Mouse (Mus musculus): ENCODE measurements around the gene 4930558K02Rik. TPM values are rescaled to one million over a fixed set of nuclear protein-coding genes. Genes with fewer than 3 reads are reported as not detected.

The 4930558K02Rik gene
- polyA plus RNA-seq, 1 experiment from 2014 or later = not detected

GRCm38 (mm10) chr1:161921928-161922327 is 57.5 kb downstream of the 4930558K02Rik start:
- Histone ChIP-seq H3K4me3 (no peak overlapping the region), H3K36me3 (no peaks in the 10 kb centered on the region), H3K9me3 (no peaks in the 10 kb centered on the region), H3K27me3 (ENCODE audit: insufficient read depth, poor library complexity, severe bottlenecking) (no peaks in the 10 kb centered on the region), H3K4me1 (replicated peaks) (peaks cover 11% of the 10 kb centered on the region), H3K27ac (no peak overlapping the region)
- WGBS = 86% methylated on average over 6 of the region's 6 CpGs
- DNase-seq (ENCODE audit: low spot score) = no peak

DNA sequence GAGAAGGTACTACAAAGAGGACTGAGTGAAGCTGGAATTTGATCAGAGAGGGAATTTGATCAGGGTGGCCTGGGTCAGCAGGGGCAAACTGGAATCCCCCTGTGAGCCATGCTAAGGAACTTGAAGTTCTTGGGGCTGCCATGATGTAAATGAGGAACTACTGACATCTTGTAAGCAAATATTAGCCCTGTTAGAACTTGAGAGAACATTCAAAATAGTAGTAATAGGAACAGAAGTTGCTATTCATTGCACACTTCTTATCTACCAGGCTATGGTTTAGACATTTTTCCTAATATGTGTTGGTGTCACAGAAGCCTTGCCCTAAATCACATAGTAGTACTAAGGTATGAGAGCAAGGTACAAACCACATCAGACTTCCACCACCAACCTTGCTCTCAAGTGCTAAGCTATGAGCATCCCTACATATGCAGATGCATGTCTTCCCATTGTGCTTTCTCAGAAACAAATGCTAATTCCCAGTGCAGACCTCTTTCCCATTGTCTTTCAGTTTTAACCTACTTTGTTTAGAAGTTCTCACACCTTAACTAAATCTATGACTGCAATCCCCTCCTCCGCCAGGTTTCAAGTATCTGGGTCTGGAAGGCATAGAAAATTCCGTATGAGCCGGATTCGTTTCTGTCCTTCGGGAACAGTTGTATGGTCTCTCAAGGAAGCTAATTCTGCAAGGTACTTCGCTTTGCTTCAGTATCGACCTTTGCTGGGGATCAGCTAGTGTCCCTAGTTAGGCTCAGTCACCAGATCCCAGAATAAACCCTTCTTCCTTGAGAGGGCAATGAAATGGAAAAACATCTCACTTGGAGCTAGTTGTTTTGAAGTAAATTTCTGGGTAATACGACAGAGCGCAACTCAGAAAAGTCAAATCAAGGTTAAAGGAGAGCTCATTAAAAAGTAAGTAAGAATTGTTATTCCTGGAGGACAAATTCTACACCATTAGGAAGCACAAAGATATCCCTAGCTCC is 58.7 kb downstream of the 4930558K02Rik start:
- WGBS = 86% methylated on average over 9 of the region's 9 CpGs
- no peaks in the 10 kb centered on the region for H3K36me3 ChIP-seq
- no peak for DNase-seq (ENCODE audit: low spot score)
- H3K9me3 ChIP-seq = no peaks in the 10 kb centered on the region
- no peak overlapping the region for H3K4me3 ChIP-seq
- H3K27ac ChIP-seq = no peak overlapping the region
- H3K27me3 ChIP-seq (ENCODE audit: insufficient read depth, poor library complexity, severe bottlenecking) = no peaks in the 10 kb centered on the region
- peaks cover 16% of the 10 kb centered on the region for H3K4me1 ChIP-seq (replicated peaks)

GRCm38 (mm10) chr1:161919594-161919993 is 59.8 kb downstream of the 4930558K02Rik start:
- WGBS = 94% methylated on average over 2 of the region's 2 CpGs
- Histone ChIP-seq H3K9me3 (no peaks in the 10 kb centered on the region), H3K4me3 (no peak overlapping the region), H3K27me3 (ENCODE audit: insufficient read depth, poor library complexity, severe bottlenecking) (no peaks in the 10 kb centered on the region), H3K27ac (no peak overlapping the region), H3K4me1 (replicated peaks) (peaks cover 16% of the 10 kb centered on the region), H3K36me3 (no peaks in the 10 kb centered on the region)
- no peak for DNase-seq (ENCODE audit: low spot score)

- WGBS = 53% methylated on average over 7 of the region's 7 CpGs
- no peaks in the 10 kb centered on the region for H3K36me3 ChIP-seq
- 0 out of 2 replicates have a peak overlapping the region, but pooled peaks have one; percentile 40 for H3K27ac ChIP-seq
- H3K4me3 ChIP-seq = no peak overlapping the region
- no peaks in the 10 kb centered on the region for H3K9me3 ChIP-seq
- DNase-seq (ENCODE audit: low spot score) = peak; percentile 12
- peaks cover 16% of the 10 kb centered on the region for H3K4me1 ChIP-seq (replicated peaks)
- no peaks in the 10 kb centered on the region for H3K27me3 ChIP-seq (ENCODE audit: insufficient read depth, poor library complexity, severe bottlenecking)
Measured at GRCm38 (mm10) chr1:161918682-161919372, 60.6 kb downstream of the 4930558K02Rik start.

DNA sequence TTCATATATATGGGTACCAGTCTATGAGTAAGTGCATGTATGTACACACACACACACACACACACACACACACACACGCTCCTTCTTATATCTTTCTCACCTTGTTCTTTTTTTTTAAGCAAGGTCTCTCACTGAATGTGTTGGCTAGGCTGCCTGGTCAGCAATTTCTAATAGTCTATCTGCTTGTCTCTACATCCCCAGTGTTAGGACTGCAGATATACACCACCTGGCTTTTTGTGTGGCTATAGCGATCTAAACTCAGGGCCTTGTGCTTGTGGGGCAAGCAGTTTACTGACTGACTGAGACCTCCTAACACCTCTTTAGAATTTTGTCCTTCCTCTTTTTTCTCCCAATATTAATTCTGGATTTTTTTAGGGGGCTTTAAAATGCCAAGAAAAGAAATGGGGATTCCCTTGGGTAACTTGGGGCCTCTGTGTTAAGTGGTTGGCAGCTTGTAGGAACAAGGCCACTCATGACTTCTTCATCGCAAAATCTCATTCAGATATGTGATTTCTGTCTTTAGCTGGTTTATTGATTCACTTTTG is 61.4 kb downstream of the 4930558K02Rik start:
- Histone ChIP-seq H3K9me3 (no peaks in the 10 kb centered on the region), H3K36me3 (no peaks in the 10 kb centered on the region), H3K27ac (0 out of 2 replicates have a peak overlapping the region, but pooled peaks have one; percentile 40), H3K4me1 (replicated peaks) (peaks cover 16% of the 10 kb centered on the region), H3K4me3 (no peak overlapping the region), H3K27me3 (ENCODE audit: insufficient read depth, poor library complexity, severe bottlenecking) (no peaks in the 10 kb centered on the region)
- 86% methylated on average over 3 of the region's 3 CpGs for WGBS
- DNase-seq (ENCODE audit: low spot score) = no peak

GRCm38 (mm10) chr1:161916036-161916435 is 63.4 kb downstream of the 4930558K02Rik start:
- H3K27me3 ChIP-seq (ENCODE audit: insufficient read depth, poor library complexity, severe bottlenecking) = no peaks in the 10 kb centered on the region
- H3K9me3 ChIP-seq = no peaks in the 10 kb centered on the region
- WGBS = 45% methylated on average over 3 of the region's 3 CpGs
- peaks cover 16% of the 10 kb centered on the region for H3K4me1 ChIP-seq (replicated peaks)
- no peak for DNase-seq (ENCODE audit: low spot score)
- no peaks in the 10 kb centered on the region for H3K36me3 ChIP-seq
- no peak overlapping the region for H3K27ac ChIP-seq
- no peak overlapping the region for H3K4me3 ChIP-seq

DNA sequence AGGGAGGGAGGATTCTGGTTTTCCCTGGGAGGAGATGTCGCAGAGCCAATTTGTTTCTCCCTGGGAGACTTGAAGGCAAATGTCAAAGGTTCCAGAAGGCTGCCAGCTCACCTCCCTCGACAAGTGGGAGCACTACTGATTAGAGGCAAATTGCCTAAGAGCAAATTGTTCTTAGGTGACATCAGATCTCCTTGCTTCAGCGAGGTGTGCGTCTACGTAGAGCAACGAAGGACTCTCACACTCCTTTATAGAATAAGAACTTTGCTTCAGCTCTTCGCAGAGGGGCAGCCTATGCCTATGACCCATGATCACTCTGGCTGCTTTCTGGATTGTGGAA is 65.8 kb downstream of the 4930558K02Rik start:
- Histone ChIP-seq H3K4me1 (replicated peaks) (peaks cover 8% of the 10 kb centered on the region), H3K4me3 (no peak overlapping the region), H3K27me3 (ENCODE audit: insufficient read depth, poor library complexity, severe bottlenecking) (no peaks in the 10 kb centered on the region), H3K27ac (no peak overlapping the region), H3K9me3 (no peaks in the 10 kb centered on the region), H3K36me3 (no peaks in the 10 kb centered on the region)
- no peak for DNase-seq (ENCODE audit: low spot score)
- WGBS = 78% methylated on average over 7 of the region's 7 CpGs

GRCm38 (mm10) chr1:161912940-161913647 is 66.3 kb downstream of the 4930558K02Rik start:
- Histone ChIP-seq H3K36me3 (no peaks in the 10 kb centered on the region), H3K9me3 (no peaks in the 10 kb centered on the region), H3K27me3 (ENCODE audit: insufficient read depth, poor library complexity, severe bottlenecking) (no peaks in the 10 kb centered on the region), H3K4me3 (no peak overlapping the region), H3K4me1 (replicated peaks) (peaks cover 5% of the 10 kb centered on the region; the same call in 1 of the 2 replicates), H3K27ac (no peak overlapping the region)
- no peak for DNase-seq (ENCODE audit: low spot score)
- WGBS = 65% methylated on average over 4 of the region's 4 CpGs

DNA sequence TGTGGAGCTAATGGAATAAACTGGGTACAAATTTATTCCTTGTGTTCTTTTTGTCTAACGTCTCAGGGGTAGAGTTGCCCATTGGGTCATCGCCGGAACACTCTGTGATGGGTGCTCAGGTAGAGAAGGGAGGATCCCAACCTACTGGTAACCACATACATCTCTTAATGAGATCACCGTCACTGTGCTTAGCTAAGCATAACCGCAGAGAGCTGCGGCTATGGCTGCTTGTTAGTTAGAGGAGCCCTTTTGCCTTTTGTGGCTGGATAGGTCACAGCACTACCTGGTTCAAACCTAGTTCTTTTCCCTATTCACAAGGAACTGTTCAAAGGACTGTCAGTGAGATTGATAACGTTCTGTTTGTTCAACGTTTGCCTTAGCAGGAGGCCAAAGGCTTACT is 70.4 kb downstream of the 4930558K02Rik start:
- no peak overlapping the region for H3K27ac ChIP-seq
- no peaks in the 10 kb centered on the region for H3K36me3 ChIP-seq
- WGBS = 81% methylated on average over 8 of the region's 8 CpGs
- no peaks in the 10 kb centered on the region for H3K4me1 ChIP-seq (replicated peaks)
- no peak for DNase-seq (ENCODE audit: low spot score)
- no peaks in the 10 kb centered on the region for H3K9me3 ChIP-seq
- H3K27me3 ChIP-seq (ENCODE audit: insufficient read depth, poor library complexity, severe bottlenecking) = no peaks in the 10 kb centered on the region
- no peak overlapping the region for H3K4me3 ChIP-seq

GRCm38 (mm10) chr1:161907795-161908457 is 71.5 kb downstream of the 4930558K02Rik start:
- no peak for DNase-seq (ENCODE audit: low spot score)
- no peaks in the 10 kb centered on the region for H3K36me3 ChIP-seq
- no peak overlapping the region for H3K4me3 ChIP-seq
- no peaks in the 10 kb centered on the region for H3K9me3 ChIP-seq
- H3K27ac ChIP-seq = no peak overlapping the region
- 52% methylated on average over 2 of the region's 2 CpGs for WGBS
- H3K4me1 ChIP-seq (replicated peaks) = no peaks in the 10 kb centered on the region
- no peaks in the 10 kb centered on the region for H3K27me3 ChIP-seq (ENCODE audit: insufficient read depth, poor library complexity, severe bottlenecking)

GRCm38 (mm10) chr1:161907111-161907510 is 72.3 kb downstream of the 4930558K02Rik start:
- Histone ChIP-seq H3K36me3 (no peaks in the 10 kb centered on the region), H3K27me3 (ENCODE audit: insufficient read depth, poor library complexity, severe bottlenecking) (no peaks in the 10 kb centered on the region), H3K9me3 (no peaks in the 10 kb centered on the region), H3K4me3 (no peak overlapping the region), H3K4me1 (replicated peaks) (no peaks in the 10 kb centered on the region), H3K27ac (no peak overlapping the region)
- 93% methylated on average over 4 of the region's 4 CpGs for WGBS
- DNase-seq (ENCODE audit: low spot score) = no peak

All from hindbrain, embryonic 10.5 days (tissue).